Mouse (Mus musculus): Measurements from ENCODE around the gene A630023A22Rik. TPM values are rescaled to one million over a fixed set of nuclear protein-coding genes. Genes with fewer than 3 reads are reported as not detected.
A peak's percentile ranks its signal among the peaks of the same experiment; 100 is the strongest.

A630023A22Rik gene
- polyA plus RNA-seq, 2 experiments: not detected

DNA sequence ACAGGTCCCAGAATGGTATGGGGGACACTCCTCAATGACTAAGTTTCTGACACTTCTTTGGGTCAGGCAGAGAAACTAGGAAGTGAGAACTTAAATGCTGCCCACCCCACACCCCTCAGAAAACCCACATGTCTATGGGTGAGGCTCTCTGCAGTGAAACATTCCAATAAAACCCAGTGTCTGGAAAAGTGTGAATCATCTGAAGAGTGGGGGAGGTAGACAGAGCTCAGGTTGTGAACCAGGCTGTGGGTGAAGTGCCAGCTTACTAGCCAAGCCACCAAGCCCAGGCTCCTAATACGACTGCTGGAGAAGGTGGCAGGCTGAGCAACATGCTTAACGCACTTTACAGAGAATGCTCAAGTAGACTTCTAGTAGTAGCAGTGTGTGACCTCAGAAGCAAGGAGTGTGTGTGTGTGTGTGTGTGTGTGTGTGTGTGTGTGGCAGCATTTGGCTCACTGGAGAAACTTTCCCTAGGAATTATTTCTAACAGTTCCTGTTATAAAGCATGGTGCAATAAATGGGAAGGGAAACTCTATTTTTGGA, 14.6 kb downstream of the A630023A22Rik start:
- WGBS (ENCODE audit: insufficient replicate concordance): 60% methylated on average over 2 of the region's 2 CpGs
- Histone ChIP-seq H3K27ac (no peak overlapping the region), H3K4me3 (ENCODE audit: insufficient read depth in 1 of 2, low read depth in 2 of 2, low read length in 2 of 2) (no peak overlapping the region), H3K9ac (replicated peaks) (no peak overlapping the region), H3K4me1 (replicated peaks; ENCODE audit: control insufficient read depth in 2 of 2, insufficient read depth in 2 of 2, low read length in 1 of 2) (no peaks in the 10 kb centered on the region), H3K36me3 (replicated peaks; ENCODE audit: control insufficient read depth, insufficient read depth, low read depth) (no peaks in the 10 kb centered on the region), H3K27me3 (ENCODE audit: control insufficient read depth, insufficient read depth, low read length) (no peaks in the 10 kb centered on the region), H3K4me2 (ENCODE audit: low read depth) (no peak overlapping the region), H3K9me3 (ENCODE audit: control insufficient read depth, low read length) (no peaks in the 10 kb centered on the region)
- TF ChIP-seq CTCF (IDR thresholded peaks at IDR 0.05; ENCODE audit: low read depth) (no peak), EP300 (IDR thresholded peaks at IDR 0.05; ENCODE audit: low read depth) (no peak)
- DNase-seq (ENCODE audit: low read depth in 3 of 3, low spot score in 3 of 3) (no peak), ATAC-seq (ENCODE audit: insufficient read depth) (no peak)

DNA sequence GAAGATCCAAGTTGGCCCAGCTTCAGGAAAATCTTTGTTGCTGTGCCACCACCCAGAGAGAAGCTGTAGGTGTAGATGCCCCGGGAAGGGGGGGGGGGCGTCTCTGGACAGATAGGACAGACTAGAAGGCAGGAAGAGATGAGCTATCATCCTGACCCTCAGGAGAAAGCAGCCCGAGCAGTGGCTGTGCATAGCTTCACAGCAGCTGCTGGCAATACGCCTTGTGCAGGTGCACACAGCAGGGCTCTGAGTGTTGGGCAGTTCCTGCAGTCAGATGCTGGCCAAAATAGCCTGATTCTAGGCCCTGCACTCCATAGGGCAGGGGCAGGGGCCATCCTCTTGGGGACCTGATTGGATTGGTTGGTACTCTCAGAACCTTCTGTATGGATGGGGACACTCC, 15.7 kb downstream of the A630023A22Rik start:
- Histone ChIP-seq H3K9me3 (ENCODE audit: control insufficient read depth, low read length) (no peaks in the 10 kb centered on the region), H3K9ac (replicated peaks) (no peak overlapping the region), H3K4me1 (replicated peaks; ENCODE audit: control insufficient read depth in 2 of 2, insufficient read depth in 2 of 2, low read length in 1 of 2) (no peaks in the 10 kb centered on the region), H3K27me3 (ENCODE audit: control insufficient read depth, insufficient read depth, low read length) (no peaks in the 10 kb centered on the region), H3K27ac (no peak overlapping the region), H3K4me3 (ENCODE audit: insufficient read depth in 1 of 2, low read depth in 2 of 2, low read length in 2 of 2) (no peak overlapping the region), H3K4me2 (ENCODE audit: low read depth) (no peak overlapping the region), H3K36me3 (replicated peaks; ENCODE audit: control insufficient read depth, insufficient read depth, low read depth) (no peaks in the 10 kb centered on the region)
- TF ChIP-seq CTCF (IDR thresholded peaks at IDR 0.05; ENCODE audit: low read depth): no peak
- no peak for TF ChIP-seq EP300 (IDR thresholded peaks at IDR 0.05; ENCODE audit: low read depth)
- no peak for DNase-seq (ENCODE audit: low read depth in 3 of 3, low spot score in 3 of 3)
- ATAC-seq (ENCODE audit: insufficient read depth): no peak
- WGBS (ENCODE audit: insufficient replicate concordance): 35% methylated on average over 4 of the region's 4 CpGs

DNA sequence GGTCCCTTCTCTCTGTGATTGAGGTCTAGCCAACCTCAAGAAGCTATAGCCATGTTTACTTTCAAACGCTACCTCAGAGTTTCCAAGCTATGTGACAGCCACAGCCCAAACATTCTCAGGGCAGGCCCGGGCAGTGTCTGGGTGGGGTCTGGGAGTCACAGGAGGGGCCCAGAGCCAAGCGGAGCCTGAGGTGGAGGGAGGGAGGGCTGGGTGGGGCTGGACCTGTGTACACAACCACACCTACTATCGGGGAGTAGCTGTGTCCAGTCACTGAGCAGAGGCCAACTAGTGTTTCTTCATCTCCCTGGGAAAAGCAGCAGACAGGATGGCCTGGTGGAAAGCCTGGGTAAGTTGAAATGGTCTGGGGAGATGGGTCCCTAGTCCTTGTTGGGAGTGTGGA, 16.8 kb downstream of the A630023A22Rik start, which contains the start of gene Anxa8:
TSS of gene Anxa8 (plus strand) at position 251 of the 400 bp plus-strand sequence.
- Histone ChIP-seq H3K9me3 (ENCODE audit: control insufficient read depth, low read length) (no peaks in the 10 kb centered on the region), H3K4me1 (replicated peaks; ENCODE audit: control insufficient read depth in 2 of 2, insufficient read depth in 2 of 2, low read length in 1 of 2) (no peaks in the 10 kb centered on the region), H3K27ac (no peak within 1 kb of the TSS), H3K27me3 (ENCODE audit: control insufficient read depth, insufficient read depth, low read length) (no peaks in the 10 kb centered on the region), H3K4me2 (ENCODE audit: low read depth) (no peak within 1 kb of the TSS), H3K4me3 (ENCODE audit: insufficient read depth in 1 of 2, low read depth in 2 of 2, low read length in 2 of 2) (no peak within 1 kb of the TSS), H3K36me3 (replicated peaks; ENCODE audit: control insufficient read depth, insufficient read depth, low read depth) (no peaks in the 10 kb centered on the region), H3K9ac (replicated peaks) (no peak within 1 kb of the TSS)
- WGBS (ENCODE audit: insufficient replicate concordance): 49% methylated on average over 4 of the region's 4 CpGs
- no peak for TF ChIP-seq CTCF (IDR thresholded peaks at IDR 0.05; ENCODE audit: low read depth)
- TF ChIP-seq EP300 (IDR thresholded peaks at IDR 0.05; ENCODE audit: low read depth): no peak
- ATAC-seq (ENCODE audit: insufficient read depth): no peak
- no peak for DNase-seq (ENCODE audit: low read depth in 3 of 3, low spot score in 3 of 3)

DNA sequence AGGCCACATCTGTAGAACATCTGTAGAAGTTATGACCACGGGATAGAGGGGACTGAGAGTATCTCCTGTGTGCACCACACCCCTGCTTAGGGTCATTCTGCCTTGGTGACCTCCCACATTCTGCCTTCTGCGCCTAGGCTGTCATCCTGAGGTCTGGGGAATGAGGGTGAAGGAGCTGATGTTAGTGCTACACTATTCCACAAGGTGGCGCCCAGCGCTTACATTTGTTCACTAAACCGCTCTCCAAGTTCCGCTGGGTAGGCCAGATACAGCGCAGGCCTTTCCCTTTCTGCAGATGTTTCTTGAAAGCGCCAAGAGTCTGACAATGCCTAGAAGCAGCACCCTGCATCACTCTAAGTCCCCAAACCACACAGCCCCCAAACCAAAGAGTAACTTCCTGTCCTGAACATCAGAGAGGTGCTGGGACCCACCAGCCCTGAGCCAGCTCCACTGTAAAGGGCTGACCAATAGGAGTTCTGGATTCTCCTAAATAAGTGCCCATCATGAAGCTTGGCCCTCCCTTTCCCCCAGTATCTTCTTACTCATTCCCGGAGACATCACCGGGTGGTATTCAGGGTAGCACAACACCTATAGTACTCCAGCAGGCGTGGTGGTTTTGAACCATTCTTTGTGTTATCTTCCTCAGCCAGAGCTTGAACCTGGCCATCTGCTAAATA, 22.1 kb downstream of the A630023A22Rik start:
- no peak overlapping the region for H3K4me3 ChIP-seq (ENCODE audit: insufficient read depth in 1 of 2, low read depth in 2 of 2, low read length in 2 of 2)
- ATAC-seq (ENCODE audit: insufficient read depth) (no peak), DNase-seq (ENCODE audit: low read depth in 3 of 3, low spot score in 3 of 3) (peak; percentile 15 to 28 (median 28))
- no peaks in the 10 kb centered on the region for H3K27me3 ChIP-seq (ENCODE audit: control insufficient read depth, insufficient read depth, low read length)
- 12% methylated on average over 11 of the region's 11 CpGs for WGBS (ENCODE audit: insufficient replicate concordance)
- no peaks in the 10 kb centered on the region for H3K9me3 ChIP-seq (ENCODE audit: control insufficient read depth, low read length)
- TF ChIP-seq CTCF (IDR thresholded peaks at IDR 0.05; ENCODE audit: low read depth): peak; percentile 83
- no peak for TF ChIP-seq EP300 (IDR thresholded peaks at IDR 0.05; ENCODE audit: low read depth)
- no peaks in the 10 kb centered on the region for H3K4me1 ChIP-seq (replicated peaks; ENCODE audit: control insufficient read depth in 2 of 2, insufficient read depth in 2 of 2, low read length in 1 of 2)
- no peak overlapping the region for H3K4me2 ChIP-seq (ENCODE audit: low read depth)
- H3K36me3 ChIP-seq (replicated peaks; ENCODE audit: control insufficient read depth, insufficient read depth, low read depth): no peaks in the 10 kb centered on the region
- H3K9ac ChIP-seq (replicated peaks): no peak overlapping the region
- H3K27ac ChIP-seq: no peak overlapping the region

DNA sequence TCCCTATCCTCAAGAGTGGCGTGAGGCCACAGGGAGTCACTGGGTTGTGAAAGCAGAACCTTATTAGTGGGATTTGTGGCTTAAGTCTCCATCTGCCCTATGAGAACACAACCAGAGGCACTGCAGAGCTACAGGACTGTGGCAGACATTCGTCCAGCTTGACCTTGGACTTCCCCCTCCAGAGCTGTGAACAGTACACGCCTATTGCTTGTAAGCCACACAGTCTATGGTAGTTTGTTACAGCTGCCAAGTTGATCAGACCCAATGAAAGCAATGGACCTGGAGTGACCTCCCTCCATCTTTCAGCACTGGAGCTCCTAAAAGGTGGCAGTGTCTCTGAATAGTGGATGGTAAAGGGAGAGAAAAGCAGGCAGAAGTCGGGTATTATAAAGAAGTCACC, 24.3 kb downstream of the A630023A22Rik start:
- DNase-seq (ENCODE audit: low read depth in 3 of 3, low spot score in 3 of 3) (no peak), ATAC-seq (ENCODE audit: insufficient read depth) (no peak)
- Histone ChIP-seq H3K4me3 (ENCODE audit: insufficient read depth in 1 of 2, low read depth in 2 of 2, low read length in 2 of 2) (no peak overlapping the region), H3K4me2 (ENCODE audit: low read depth) (no peak overlapping the region), H3K27ac (no peak overlapping the region), H3K27me3 (ENCODE audit: control insufficient read depth, insufficient read depth, low read length) (no peaks in the 10 kb centered on the region), H3K36me3 (replicated peaks; ENCODE audit: control insufficient read depth, insufficient read depth, low read depth) (no peaks in the 10 kb centered on the region), H3K4me1 (replicated peaks; ENCODE audit: control insufficient read depth in 2 of 2, insufficient read depth in 2 of 2, low read length in 1 of 2) (no peaks in the 10 kb centered on the region), H3K9ac (replicated peaks) (no peak overlapping the region), H3K9me3 (ENCODE audit: control insufficient read depth, low read length) (no peaks in the 10 kb centered on the region)
- TF ChIP-seq EP300 (IDR thresholded peaks at IDR 0.05; ENCODE audit: low read depth) (no peak), CTCF (IDR thresholded peaks at IDR 0.05; ENCODE audit: low read depth) (no peak)
- 36% methylated on average over 4 of the region's 4 CpGs for WGBS (ENCODE audit: insufficient replicate concordance)
